Mouse (Mus musculus): ENCODE measurements around the gene Spg7. TPM values are rescaled to one million over a fixed set of nuclear protein-coding genes. Genes with fewer than 3 reads are reported as not detected.

The Spg7 gene
- polyA plus RNA-seq, 1 experiment = 126 TPM

DNA sequence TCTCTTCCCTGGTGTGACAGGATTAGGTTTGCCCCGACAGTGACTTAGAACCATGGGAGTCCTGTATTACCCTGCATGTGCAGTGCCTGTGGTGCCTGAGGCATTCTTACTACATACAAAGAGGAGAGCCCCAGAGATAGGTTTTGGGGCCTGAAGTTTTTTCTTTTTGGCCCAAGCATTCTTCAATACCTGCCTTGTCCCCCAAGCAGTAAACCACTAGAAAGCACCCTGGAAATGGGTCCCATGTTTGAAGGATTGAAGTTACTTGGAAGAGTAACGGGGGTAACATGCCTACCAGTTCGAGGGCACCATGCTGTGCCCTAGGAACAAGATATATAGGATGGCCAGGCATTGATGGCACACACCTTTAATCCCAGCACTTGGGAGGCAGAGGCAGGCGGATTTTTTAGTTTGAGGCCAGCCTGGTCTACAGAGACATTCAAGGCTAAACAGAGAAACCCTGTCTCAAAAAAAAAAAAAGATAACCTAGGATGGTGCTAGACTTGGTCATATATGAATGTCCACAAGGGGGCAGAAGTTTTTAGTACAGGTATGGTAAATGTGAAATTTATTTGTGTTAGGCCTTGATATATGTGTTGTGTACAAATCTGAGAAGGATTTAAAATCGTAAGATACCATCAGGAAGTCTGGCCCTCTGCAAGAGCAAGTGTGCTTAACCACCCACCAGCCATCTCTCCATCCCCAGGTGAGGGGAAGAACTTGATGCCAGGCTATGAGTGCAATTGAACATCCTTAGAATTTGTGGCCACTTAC, 43.0 kb downstream of the Spg7 start:
- DNase-seq = no peak
- peaks cover 10% of the 10 kb centered on the region for H3K4me1 ChIP-seq (replicated peaks; ENCODE audit: control insufficient read depth, insufficient read depth, low read length)

DNA sequence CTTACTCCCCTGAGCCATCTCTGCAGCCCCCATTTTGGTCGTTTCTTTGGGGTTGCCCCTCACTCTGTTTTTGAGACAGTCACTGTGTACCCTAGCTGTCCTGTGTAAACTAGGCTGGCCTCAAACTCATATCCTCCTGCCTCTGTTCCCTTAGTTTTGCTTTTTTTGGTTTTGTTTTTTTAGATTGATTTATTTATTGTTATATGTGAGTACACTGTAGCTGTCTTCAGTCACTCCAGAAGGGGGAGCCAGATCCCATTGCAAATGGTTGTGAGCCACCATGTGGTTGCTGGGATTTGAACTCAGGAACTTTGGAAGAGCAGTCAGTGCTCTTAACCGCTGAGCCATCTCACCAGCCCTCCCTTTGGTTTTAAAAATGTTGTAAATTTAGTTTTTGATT, 43.8 kb downstream of the Spg7 start:
- WGBS = 63% methylated on average over 2 of the region's 2 CpGs
- H3K27me3 ChIP-seq (ENCODE audit: control insufficient read depth, insufficient read depth, low read length) = no peaks in the 10 kb centered on the region
- no peak for DNase-seq
- TF ChIP-seq CTCF (IDR thresholded peaks at IDR 0.05; ENCODE audit: borderline replicate concordance, control insufficient read depth, extremely low read depth, insufficient read depth, low read length, poor library complexity) (no peak), POLR2A (IDR thresholded peaks at IDR 0.05; ENCODE audit: control insufficient read depth, extremely low read depth, insufficient read depth, low read length, poor library complexity) (no peak)
- H3K36me3 ChIP-seq (ENCODE audit: control insufficient read depth, insufficient read depth, low read length) = peaks cover 22% of the 10 kb centered on the region
- no peak overlapping the region for H3K4me3 ChIP-seq (ENCODE audit: control insufficient read depth, insufficient read depth, low read length)
- no peak overlapping the region for H3K27ac ChIP-seq (ENCODE audit: control insufficient read depth, insufficient read depth, low read length)
- peaks cover 10% of the 10 kb centered on the region for H3K4me1 ChIP-seq (replicated peaks; ENCODE audit: control insufficient read depth, insufficient read depth, low read length)

More for the DNA sequence above, 43.0 kb downstream of the Spg7 start:
- TF ChIP-seq CTCF (IDR thresholded peaks at IDR 0.05; ENCODE audit: borderline replicate concordance, control insufficient read depth, extremely low read depth, insufficient read depth, low read length, poor library complexity) (no peak), POLR2A (IDR thresholded peaks at IDR 0.05; ENCODE audit: control insufficient read depth, extremely low read depth, insufficient read depth, low read length, poor library complexity) (no peak)
- WGBS = 83% methylated on average over 5 of the region's 5 CpGs
- no peak overlapping the region for H3K4me3 ChIP-seq (ENCODE audit: control insufficient read depth, insufficient read depth, low read length)
- no peak overlapping the region for H3K27ac ChIP-seq (ENCODE audit: control insufficient read depth, insufficient read depth, low read length)
- H3K27me3 ChIP-seq (ENCODE audit: control insufficient read depth, insufficient read depth, low read length) = no peaks in the 10 kb centered on the region
- H3K36me3 ChIP-seq (ENCODE audit: control insufficient read depth, insufficient read depth, low read length) = peaks cover 22% of the 10 kb centered on the region

DNA sequence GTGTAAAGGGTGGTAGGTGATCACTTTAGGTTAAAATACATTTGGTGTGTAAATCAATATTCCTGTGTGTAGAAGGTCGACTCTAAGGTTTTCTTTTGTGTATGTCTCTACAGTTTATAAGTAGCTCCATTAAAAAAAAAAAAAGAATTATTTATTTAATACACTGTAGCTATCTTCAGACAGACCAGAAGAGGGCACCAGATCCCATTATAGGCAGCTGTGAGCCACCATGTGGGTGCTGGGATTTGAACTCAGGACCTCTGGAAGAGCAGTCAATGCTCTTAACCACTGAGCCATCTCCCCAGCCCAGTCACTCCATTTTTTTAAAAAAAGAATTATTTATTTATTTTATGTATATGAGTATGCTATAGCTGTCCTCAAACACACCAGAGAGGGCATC, 45.3 kb downstream of the Spg7 start:
- Histone ChIP-seq H3K4me3 (ENCODE audit: control insufficient read depth, insufficient read depth, low read length) (no peak overlapping the region), H3K4me1 (replicated peaks; ENCODE audit: control insufficient read depth, insufficient read depth, low read length) (peaks cover 8% of the 10 kb centered on the region), H3K27ac (ENCODE audit: control insufficient read depth, insufficient read depth, low read length) (no peak overlapping the region), H3K27me3 (ENCODE audit: control insufficient read depth, insufficient read depth, low read length) (no peaks in the 10 kb centered on the region), H3K36me3 (ENCODE audit: control insufficient read depth, insufficient read depth, low read length) (peaks cover 22% of the 10 kb centered on the region)
- no peak for DNase-seq
- TF ChIP-seq CTCF (IDR thresholded peaks at IDR 0.05; ENCODE audit: borderline replicate concordance, control insufficient read depth, extremely low read depth, insufficient read depth, low read length, poor library complexity) = no peak
- no peak for TF ChIP-seq POLR2A (IDR thresholded peaks at IDR 0.05; ENCODE audit: control insufficient read depth, extremely low read depth, insufficient read depth, low read length, poor library complexity)
- WGBS = 80% methylated on average over 1 of the region's 1 CpGs

GRCm38 (mm10) chr8:123108953-123109352, 46.2 kb downstream of the Spg7 start:
- TF ChIP-seq POLR2A (IDR thresholded peaks at IDR 0.05; ENCODE audit: control insufficient read depth, extremely low read depth, insufficient read depth, low read length, poor library complexity) (no peak), CTCF (IDR thresholded peaks at IDR 0.05; ENCODE audit: borderline replicate concordance, control insufficient read depth, extremely low read depth, insufficient read depth, low read length, poor library complexity) (no peak)
- no peaks in the 10 kb centered on the region for H3K4me1 ChIP-seq (replicated peaks; ENCODE audit: control insufficient read depth, insufficient read depth, low read length)
- H3K36me3 ChIP-seq (ENCODE audit: control insufficient read depth, insufficient read depth, low read length) = peaks cover 16% of the 10 kb centered on the region
- no peak for DNase-seq
- no peak overlapping the region for H3K27ac ChIP-seq (ENCODE audit: control insufficient read depth, insufficient read depth, low read length)
- no peaks in the 10 kb centered on the region for H3K27me3 ChIP-seq (ENCODE audit: control insufficient read depth, insufficient read depth, low read length)
- 89% methylated on average over 5 of the region's 5 CpGs for WGBS
- H3K4me3 ChIP-seq (ENCODE audit: control insufficient read depth, insufficient read depth, low read length) = no peak overlapping the region

- peak; percentile 59 for DNase-seq
- H3K4me1 ChIP-seq (replicated peaks; ENCODE audit: control insufficient read depth, insufficient read depth, low read length) = no peaks in the 10 kb centered on the region
- TF ChIP-seq CTCF (IDR thresholded peaks at IDR 0.05; ENCODE audit: borderline replicate concordance, control insufficient read depth, extremely low read depth, insufficient read depth, low read length, poor library complexity) (peak; percentile 39; the same call in 1 of the 2 replicates), POLR2A (IDR thresholded peaks at IDR 0.05; ENCODE audit: control insufficient read depth, extremely low read depth, insufficient read depth, low read length, poor library complexity) (no peak)
Measured at GRCm38 (mm10) chr8:123110649-123111048, 47.9 kb downstream of the Spg7 start.

GRCm38 (mm10) chr8:123112892-123113291, 50.1 kb downstream of the Spg7 start:
- TF ChIP-seq POLR2A (IDR thresholded peaks at IDR 0.05; ENCODE audit: control insufficient read depth, extremely low read depth, insufficient read depth, low read length, poor library complexity) = no peak
- TF ChIP-seq CTCF (IDR thresholded peaks at IDR 0.05; ENCODE audit: borderline replicate concordance, control insufficient read depth, extremely low read depth, insufficient read depth, low read length, poor library complexity) = no peak
- H3K36me3 ChIP-seq (ENCODE audit: control insufficient read depth, insufficient read depth, low read length) = no peaks in the 10 kb centered on the region
- H3K4me3 ChIP-seq (ENCODE audit: control insufficient read depth, insufficient read depth, low read length) = no peak overlapping the region
- H3K27me3 ChIP-seq (ENCODE audit: control insufficient read depth, insufficient read depth, low read length) = peaks cover 17% of the 10 kb centered on the region
- 53% methylated on average over 9 of the region's 9 CpGs for WGBS
- H3K4me1 ChIP-seq (replicated peaks; ENCODE audit: control insufficient read depth, insufficient read depth, low read length) = peaks cover 12% of the 10 kb centered on the region
- no peak for DNase-seq
- no peak overlapping the region for H3K27ac ChIP-seq (ENCODE audit: control insufficient read depth, insufficient read depth, low read length)

More at GRCm38 (mm10) chr8:123110649-123111048, 47.9 kb downstream of the Spg7 start:
- Histone ChIP-seq H3K27ac (ENCODE audit: control insufficient read depth, insufficient read depth, low read length) (no peak overlapping the region), H3K27me3 (ENCODE audit: control insufficient read depth, insufficient read depth, low read length) (no peaks in the 10 kb centered on the region), H3K36me3 (ENCODE audit: control insufficient read depth, insufficient read depth, low read length) (no peaks in the 10 kb centered on the region), H3K4me3 (ENCODE audit: control insufficient read depth, insufficient read depth, low read length) (no peak overlapping the region)
- 3% methylated on average over 4 of the region's 4 CpGs for WGBS
